Mouse (Mus musculus): Measurements from ENCODE around the gene Bicdl1.

DNA sequence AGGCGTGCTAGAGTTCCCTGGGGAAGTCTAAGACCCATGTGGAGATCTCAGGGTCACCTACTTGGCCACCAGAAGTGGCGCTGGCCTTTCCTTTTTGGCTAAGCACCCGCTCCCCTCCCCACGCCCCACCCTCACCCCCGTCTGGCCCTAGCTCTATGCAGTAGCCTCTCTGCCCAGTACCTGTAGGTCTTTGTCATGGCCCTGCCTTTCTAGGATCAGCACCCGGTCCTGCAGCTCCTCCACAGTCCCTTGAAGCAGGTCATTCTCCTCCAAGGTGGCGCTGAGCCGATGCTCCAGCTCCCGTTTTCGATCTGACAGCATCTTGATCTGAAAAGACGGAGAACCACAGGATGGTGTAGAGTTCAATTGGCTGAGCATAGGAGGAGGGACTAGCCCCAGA is 61.4 kb downstream of the Bicdl1 start:
- TF ChIP-seq CTCF (IDR thresholded peaks at IDR 0.05; ENCODE audit: control insufficient read depth, insufficient read depth, low read length) (no peak), POLR2A (IDR thresholded peaks at IDR 0.05; ENCODE audit: borderline replicate concordance, control insufficient read depth, low read depth, low read length) (no peak)
